Mouse (Mus musculus): ENCODE data around the gene Chtop.

DNA sequence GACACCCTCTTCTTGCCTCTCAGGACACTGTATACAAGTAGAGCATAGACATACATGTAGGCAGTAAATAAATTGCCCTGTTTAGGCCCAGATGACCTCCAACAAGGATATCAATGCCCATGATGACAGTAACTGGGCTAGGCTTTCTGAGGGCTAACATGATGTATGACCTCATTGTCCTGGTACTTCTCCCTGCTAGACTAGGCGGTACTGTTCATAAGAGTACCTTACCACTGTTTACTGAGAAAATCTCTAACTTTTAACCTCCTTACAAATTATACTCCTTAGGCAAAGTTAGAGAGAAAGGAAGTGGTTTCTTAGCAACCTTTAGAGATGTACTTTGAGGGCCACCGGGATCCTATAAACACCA is 41.1 kb upstream of the Chtop start:
- TF ChIP-seq GATA1 (IDR thresholded peaks at IDR 0.05; ENCODE audit: low read length) (no peak), TAL1 (IDR thresholded peaks at IDR 0.05; ENCODE audit: low read length) (no peak)
